Mouse (Mus musculus): ENCODE measurements around the gene Lamp2. TPM values are rescaled to one million over a fixed set of nuclear protein-coding genes. Genes with fewer than 3 reads are reported as not detected.
A peak's percentile ranks its signal among the peaks of the same experiment; 100 is the strongest.
"Not testable (repeated sequence)": the region's sequence is repeated elsewhere in the genome, so short reads cannot be mapped to it uniquely, and the experiment has no call there.

Gene Lamp2
- polyA plus RNA-seq (2014; fragmentation: Nextera tagmentation; extraction: Ambion mirVana), result 113 and 155 TPM in 2 replicates

GRCm38 (mm10) chrX:38455890-38456634 is at the start of gene Lamp2:
Gene Lamp2 (minus strand): TSS chrX:38456454.
- H3K27me3 ChIP-seq (ENCODE audit: control insufficient read depth, insufficient read depth, low read length), result no peaks in the 10 kb centered on the region
- H3K36me3 ChIP-seq (ENCODE audit: control insufficient read depth, insufficient read depth, low read length), result peaks cover 3% of the 10 kb centered on the region; the same call in 1 of the 2 replicates
- peak; percentile 98 for ATAC-seq (ENCODE audit: low FRiP score, low TSS enrichment)

GRCm38 (mm10) chrX:38504846-38505245 is 48.6 kb upstream of the Lamp2 start:
- ATAC-seq (ENCODE audit: low FRiP score, low TSS enrichment), result no peak
- Histone ChIP-seq H3K4me3 (ENCODE audit: low read length) (no peak overlapping the region), H3K27me3 (ENCODE audit: control insufficient read depth, insufficient read depth, low read length) (no peaks in the 10 kb centered on the region), H3K9ac (ENCODE audit: low read depth, low read length) (no peak overlapping the region), H3K4me1 (ENCODE audit: control insufficient read depth, insufficient read depth, low read length) (no peaks in the 10 kb centered on the region), H3K27ac (ENCODE audit: low read depth, low read length) (no peak overlapping the region), H3K9me3 (ENCODE audit: control insufficient read depth, low read length) (no peaks in the 10 kb centered on the region), H3K4me2 (replicated peaks; ENCODE audit: low read depth, low read length) (no peak overlapping the region), H3K36me3 (ENCODE audit: control insufficient read depth, insufficient read depth, low read length) (no peaks in the 10 kb centered on the region)
- 89% methylated on average over 14 of the region's 14 CpGs for WGBS

More at GRCm38 (mm10) chrX:38455890-38456634, at the start of gene Lamp2:
- Histone ChIP-seq H3K27ac (ENCODE audit: low read depth, low read length) (peak within 1 kb of the TSS; percentile 77), H3K4me1 (ENCODE audit: control insufficient read depth, insufficient read depth, low read length) (no peaks in the 10 kb centered on the region; the same call in 1 of the 2 replicates), H3K4me3 (ENCODE audit: low read length) (peak within 1 kb of the TSS; percentile 60), H3K9me3 (ENCODE audit: control insufficient read depth, low read length) (no peaks in the 10 kb centered on the region), H3K4me2 (replicated peaks; ENCODE audit: low read depth, low read length) (peak within 1 kb of the TSS; percentile 45), H3K9ac (ENCODE audit: low read depth, low read length) (peak within 1 kb of the TSS; percentile 75)
- 24% methylated on average over 45 of the region's 47 CpGs for WGBS

GRCm38 (mm10) chrX:38502182-38502581 is 45.9 kb upstream of the Lamp2 start:
- not testable (repeated sequence) for H3K9ac ChIP-seq (ENCODE audit: low read depth, low read length); H3K4me1 ChIP-seq (ENCODE audit: control insufficient read depth, insufficient read depth, low read length); H3K4me2 ChIP-seq (replicated peaks; ENCODE audit: low read depth, low read length); H3K4me3 ChIP-seq (ENCODE audit: low read length); H3K27ac ChIP-seq (ENCODE audit: low read depth, low read length); H3K36me3 ChIP-seq (ENCODE audit: control insufficient read depth, insufficient read depth, low read length); H3K9me3 ChIP-seq (ENCODE audit: control insufficient read depth, low read length); H3K27me3 ChIP-seq (ENCODE audit: control insufficient read depth, insufficient read depth, low read length); ATAC-seq (ENCODE audit: low FRiP score, low TSS enrichment)
- 64% methylated on average over 5 of the region's 5 CpGs for WGBS

GRCm38 (mm10) chrX:38485464-38485863 is 29.2 kb upstream of the Lamp2 start:
- WGBS, result 33% methylated on average over 20 of the region's 20 CpGs
- not testable (repeated sequence) for H3K9ac ChIP-seq (ENCODE audit: low read depth, low read length); H3K36me3 ChIP-seq (ENCODE audit: control insufficient read depth, insufficient read depth, low read length); H3K27ac ChIP-seq (ENCODE audit: low read depth, low read length); H3K4me1 ChIP-seq (ENCODE audit: control insufficient read depth, insufficient read depth, low read length); H3K9me3 ChIP-seq (ENCODE audit: control insufficient read depth, low read length); ATAC-seq (ENCODE audit: low FRiP score, low TSS enrichment); H3K4me3 ChIP-seq (ENCODE audit: low read length); H3K27me3 ChIP-seq (ENCODE audit: control insufficient read depth, insufficient read depth, low read length)
- H3K4me2 ChIP-seq (replicated peaks; ENCODE audit: low read depth, low read length), result peak overlapping the region; percentile 21; the same call in 1 of the 2 replicates

- Histone ChIP-seq H3K9me3 (ENCODE audit: control insufficient read depth, low read length) (no peaks in the 10 kb centered on the region), H3K4me2 (replicated peaks; ENCODE audit: low read depth, low read length) (no peak overlapping the region), H3K4me3 (ENCODE audit: low read length) (no peak overlapping the region), H3K9ac (ENCODE audit: low read depth, low read length) (no peak overlapping the region), H3K4me1 (ENCODE audit: control insufficient read depth, insufficient read depth, low read length) (no peaks in the 10 kb centered on the region), H3K27me3 (ENCODE audit: control insufficient read depth, insufficient read depth, low read length) (no peaks in the 10 kb centered on the region), H3K36me3 (ENCODE audit: control insufficient read depth, insufficient read depth, low read length) (no peaks in the 10 kb centered on the region), H3K27ac (ENCODE audit: low read depth, low read length) (no peak overlapping the region)
- WGBS, result 40% methylated on average over 1 of the region's 1 CpGs
- ATAC-seq (ENCODE audit: low FRiP score, low TSS enrichment), result no peak
Measured at GRCm38 (mm10) chrX:38478583-38478982, 22.3 kb upstream of the Lamp2 start.

- no peaks in the 10 kb centered on the region for H3K4me1 ChIP-seq (ENCODE audit: control insufficient read depth, insufficient read depth, low read length)
- H3K4me3 ChIP-seq (ENCODE audit: low read length), result peak overlapping the region; percentile 43
- H3K36me3 ChIP-seq (ENCODE audit: control insufficient read depth, insufficient read depth, low read length), result no peaks in the 10 kb centered on the region
- peak overlapping the region; percentile 29 for H3K9ac ChIP-seq (ENCODE audit: low read depth, low read length)
- peak overlapping the region; percentile 36; the same call in 1 of the 2 replicates for H3K4me2 ChIP-seq (replicated peaks; ENCODE audit: low read depth, low read length)
- 24% methylated on average over 32 of the region's 32 CpGs for WGBS
- H3K27ac ChIP-seq (ENCODE audit: low read depth, low read length), result peak overlapping the region; percentile 79
- H3K27me3 ChIP-seq (ENCODE audit: control insufficient read depth, insufficient read depth, low read length), result no peaks in the 10 kb centered on the region
- H3K9me3 ChIP-seq (ENCODE audit: control insufficient read depth, low read length), result no peaks in the 10 kb centered on the region
- peak; percentile 99 for ATAC-seq (ENCODE audit: low FRiP score, low TSS enrichment)
Measured at GRCm38 (mm10) chrX:38473537-38474299, 17.5 kb upstream of the Lamp2 start.

- peak overlapping the region; percentile 43 for H3K4me3 ChIP-seq (ENCODE audit: low read length)
- H3K4me1 ChIP-seq (ENCODE audit: control insufficient read depth, insufficient read depth, low read length), result no peaks in the 10 kb centered on the region
- no peaks in the 10 kb centered on the region for H3K36me3 ChIP-seq (ENCODE audit: control insufficient read depth, insufficient read depth, low read length)
- H3K27ac ChIP-seq (ENCODE audit: low read depth, low read length), result peak overlapping the region; percentile 30; the same call in 1 of the 2 replicates
- H3K9me3 ChIP-seq (ENCODE audit: control insufficient read depth, low read length), result no peaks in the 10 kb centered on the region
- ATAC-seq (ENCODE audit: low FRiP score, low TSS enrichment), result peak; percentile 71
- no peaks in the 10 kb centered on the region for H3K27me3 ChIP-seq (ENCODE audit: control insufficient read depth, insufficient read depth, low read length)
- H3K4me2 ChIP-seq (replicated peaks; ENCODE audit: low read depth, low read length), result 0 out of 2 replicates have a peak overlapping the region, but pooled peaks have one; percentile 10
- WGBS, result 27% methylated on average over 10 of the region's 10 CpGs
- H3K9ac ChIP-seq (ENCODE audit: low read depth, low read length), result no peak overlapping the region
Measured at GRCm38 (mm10) chrX:38473164-38473536, 16.9 kb upstream of the Lamp2 start.

GRCm38 (mm10) chrX:38466236-38466635 is 10.0 kb upstream of the Lamp2 start:
- no peaks in the 10 kb centered on the region for H3K36me3 ChIP-seq (ENCODE audit: control insufficient read depth, insufficient read depth, low read length)
- no peaks in the 10 kb centered on the region for H3K9me3 ChIP-seq (ENCODE audit: control insufficient read depth, low read length)
- H3K27ac ChIP-seq (ENCODE audit: low read depth, low read length), result no peak overlapping the region
- H3K4me1 ChIP-seq (ENCODE audit: control insufficient read depth, insufficient read depth, low read length), result no peaks in the 10 kb centered on the region
- no peak overlapping the region for H3K4me3 ChIP-seq (ENCODE audit: low read length)
- no peaks in the 10 kb centered on the region for H3K27me3 ChIP-seq (ENCODE audit: control insufficient read depth, insufficient read depth, low read length)
- no peak overlapping the region for H3K9ac ChIP-seq (ENCODE audit: low read depth, low read length)
- H3K4me2 ChIP-seq (replicated peaks; ENCODE audit: low read depth, low read length), result no peak overlapping the region
- ATAC-seq (ENCODE audit: low FRiP score, low TSS enrichment), result no peak

GRCm38 (mm10) chrX:38463160-38463559 is 6.9 kb upstream of the Lamp2 start:
- H3K4me3 ChIP-seq (ENCODE audit: low read length), result no peak overlapping the region
- 91% methylated on average over 2 of the region's 2 CpGs for WGBS

More at GRCm38 (mm10) chrX:38463160-38463559, 6.9 kb upstream of the Lamp2 start:
- Histone ChIP-seq H3K9me3 (ENCODE audit: control insufficient read depth, low read length) (no peaks in the 10 kb centered on the region), H3K27ac (ENCODE audit: low read depth, low read length) (no peak overlapping the region), H3K9ac (ENCODE audit: low read depth, low read length) (no peak overlapping the region), H3K4me1 (ENCODE audit: control insufficient read depth, insufficient read depth, low read length) (no peaks in the 10 kb centered on the region), H3K36me3 (ENCODE audit: control insufficient read depth, insufficient read depth, low read length) (no peaks in the 10 kb centered on the region), H3K4me2 (replicated peaks; ENCODE audit: low read depth, low read length) (no peak overlapping the region), H3K27me3 (ENCODE audit: control insufficient read depth, insufficient read depth, low read length) (no peaks in the 10 kb centered on the region)
- ATAC-seq (ENCODE audit: low FRiP score, low TSS enrichment), result no peak
